Comparison of ENCODE assay signal across 28 mouse cellular contexts in the genomic region with DNA sequence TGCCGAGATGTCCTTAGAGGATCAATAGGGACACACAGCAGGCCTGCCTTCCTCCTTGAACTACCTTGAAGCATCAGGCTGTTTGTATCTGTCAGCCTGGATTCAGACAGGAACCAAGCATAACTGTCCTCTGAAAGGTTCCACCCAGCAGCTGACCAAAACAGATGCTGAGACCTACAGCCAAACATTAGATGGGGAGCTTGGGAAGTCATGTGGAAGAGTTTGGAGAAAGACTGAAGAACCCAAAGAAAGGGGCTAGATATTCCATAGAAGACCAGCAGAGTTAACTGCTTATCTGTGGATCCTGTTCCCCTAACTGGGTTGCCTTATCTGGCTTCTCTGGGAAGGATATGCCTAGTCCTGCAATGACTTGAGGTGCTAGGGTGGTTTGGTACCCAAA.
"Had no signal": no experiment of that assay in that cellular context is flagged by ENCODE, and none has a peak within 500 bp of the region (broad histone marks: within the 10 kb centered on the region; RNA-seq: fewer than 3 reads in every experiment).

No protein-coding gene starts in this region.

- H3K27ac ChIP-seq: embryonic facial prominence, embryonic 10.5 days; embryonic facial prominence, embryonic 12.5 days; embryonic facial prominence, embryonic 13.5 days; embryonic facial prominence, embryonic 15.5 days; forebrain, embryonic 10.5 days; forebrain, embryonic 12.5 days; forebrain, embryonic 13.5 days; forebrain, embryonic 15.5 days; gastrocnemius, adult 2 months; heart, adult 2 months had no signal

- DNase-seq: cerebellum, adult 2 months; cerebellum, adult 8-10 months; cerebellum, adult 9-10 months; cerebellum, adult 9-11 months; cerebellum, postnatal 10 days; cerebellum, postnatal 14 days; cerebellum, postnatal 25 days; cerebellum, postnatal 36 days; embryo, embryonic 11 days; forebrain, postnatal 0 days; gastrocnemius, adult 2 months; gastrocnemius, postnatal 10 days; gastrocnemius, postnatal 14 days; gastrocnemius, postnatal 25 days; gastrocnemius, postnatal 36 days; heart, adult 18-20 months; heart, adult 2 months had no signal

- H3K4me3 ChIP-seq: embryonic facial prominence, embryonic 10.5 days; embryonic facial prominence, embryonic 12.5 days; embryonic facial prominence, embryonic 13.5 days; embryonic facial prominence, embryonic 15.5 days; erythroblast, embryonic 14.5 days; forebrain, embryonic 10.5 days; forebrain, embryonic 12.5 days; forebrain, embryonic 13.5 days; forebrain, embryonic 15.5 days; gastrocnemius, adult 2 months; heart, adult 2 months had no signal

- H3K27me3 ChIP-seq: embryonic facial prominence, embryonic 12.5 days; embryonic facial prominence, embryonic 13.5 days; embryonic facial prominence, embryonic 15.5 days; forebrain, embryonic 12.5 days; forebrain, embryonic 15.5 days had no signal

- ATAC-seq: forebrain, embryonic 13.5 days; forebrain, embryonic 14.5 days; forebrain, embryonic 15.5 days; forebrain, embryonic 16.5 days; forebrain, postnatal 0 days had no signal

- H3K9me3 ChIP-seq: embryonic facial prominence, embryonic 10.5 days; embryonic facial prominence, embryonic 12.5 days; embryonic facial prominence, embryonic 13.5 days; embryonic facial prominence, embryonic 15.5 days; forebrain, embryonic 12.5 days; forebrain, embryonic 13.5 days; forebrain, embryonic 15.5 days had no signal

- H3K9ac ChIP-seq: embryonic facial prominence, embryonic 12.5 days; embryonic facial prominence, embryonic 13.5 days; embryonic facial prominence, embryonic 15.5 days; forebrain, embryonic 12.5 days; forebrain, embryonic 13.5 days; forebrain, embryonic 15.5 days; forebrain, postnatal 0 days had no signal

- H3K36me3 ChIP-seq: embryonic facial prominence, embryonic 12.5 days; embryonic facial prominence, embryonic 13.5 days; embryonic facial prominence, embryonic 15.5 days; forebrain, embryonic 15.5 days had no signal

- H3K4me2 ChIP-seq: embryonic facial prominence, embryonic 12.5 days; embryonic facial prominence, embryonic 13.5 days; embryonic facial prominence, embryonic 15.5 days; forebrain, embryonic 12.5 days; forebrain, embryonic 13.5 days; forebrain, embryonic 15.5 days had no signal
